Mouse (Mus musculus) hindbrain, embryonic 11.5 days (tissue): Measurements from ENCODE around the gene Fam167b. TPM values are rescaled to one million over a fixed set of nuclear protein-coding genes. Genes with fewer than 3 reads are reported as not detected.
A peak's percentile ranks its signal among the peaks of the same experiment; 100 is the strongest.

Experiments used
- ATAC-seq: fragments of 200-750 bp; cut with Nextera tagmentation; 2 replicates; pipeline ENCODE4 v1.8.0; 2017; ENCODE audit warnings: mild to moderate bottlenecking, moderate TSS enrichment, moderate library complexity; ENCODE audit not compliant: low FRiP score
- DNase-seq: peaks from one replicate; pipeline ENCODE4 v3.0.0-alpha.2; 2015; ENCODE audit warnings: low spot score
- H3K27ac ChIP-seq: fragments of 300-500 bp; sonication (generic); 2 replicates; pipeline ENCODE4 v1.5.1; 2014; ENCODE audit warnings: mild to moderate bottlenecking, low read depth, low read length
- H3K27me3 ChIP-seq: fragments of 300-500 bp; sonication (generic); 2 replicates; pipeline ENCODE4 v1.6.1; 2014; ENCODE audit warnings: mild to moderate bottlenecking, low read length, moderate library complexity, mixed read lengths; ENCODE audit not compliant: control insufficient read depth, insufficient read depth
- H3K36me3 ChIP-seq: fragments of 300-500 bp; sonication (generic); 2 replicates; pipeline ENCODE4 v1.6.1; 2014; ENCODE audit warnings: mild to moderate bottlenecking, low read length, moderate library complexity, mixed read lengths; ENCODE audit not compliant: control insufficient read depth, insufficient read depth
- H3K4me1 ChIP-seq: fragments of 300-500 bp; sonication (generic); replicated peaks from 2 replicates; pipeline ENCODE4 v1.6.1; 2014; ENCODE audit warnings: low read length, mixed read lengths; ENCODE audit not compliant: control insufficient read depth, insufficient read depth
- H3K4me2 ChIP-seq: fragments of 300-500 bp; sonication (generic); replicated peaks from 2 replicates; pipeline ENCODE4 v1.6.1; 2014; ENCODE audit warnings: mild to moderate bottlenecking, low read depth, low read length
- H3K4me3 ChIP-seq: fragments of 300-500 bp; sonication (generic); 2 replicates; pipeline ENCODE4 v1.5.1; 2014; ENCODE audit warnings: low read depth, low read length
- H3K9ac ChIP-seq: fragments of 300-500 bp; sonication (generic); 2 replicates; pipeline ENCODE4 v1.6.1; 2014; ENCODE audit warnings: low read depth, low read length
- H3K9me3 ChIP-seq: fragments of 300-500 bp; sonication (generic); 2 replicates; pipeline ENCODE4 v1.6.1; 2016; ENCODE audit warnings: low read length; ENCODE audit not compliant: control insufficient read depth
- WGBS: fragments of 180-500 bp; shearing (Covaris S2); extraction: QIAGEN DNeasy Blood & Tissue Kit; methylation state at CpG from one replicate; pipeline ENCODE4 v1.1.7; 2014; 5-methylcytosine and 5-hydroxymethylcytosine counted together
- polyA plus RNA-seq: library from polyadenylated mRNA; unstranded; fragments of >200 nt; fragmentation: Nextera tagmentation; extraction: Ambion mirVana; gene quantifications from 2 replicates; pipeline ENCODE4 v1.2.1, GENCODE M21; 2014

Fam167b gene
- polyA plus RNA-seq, 1 experiment from 2014 or later, result 1.0 TPM

DNA sequence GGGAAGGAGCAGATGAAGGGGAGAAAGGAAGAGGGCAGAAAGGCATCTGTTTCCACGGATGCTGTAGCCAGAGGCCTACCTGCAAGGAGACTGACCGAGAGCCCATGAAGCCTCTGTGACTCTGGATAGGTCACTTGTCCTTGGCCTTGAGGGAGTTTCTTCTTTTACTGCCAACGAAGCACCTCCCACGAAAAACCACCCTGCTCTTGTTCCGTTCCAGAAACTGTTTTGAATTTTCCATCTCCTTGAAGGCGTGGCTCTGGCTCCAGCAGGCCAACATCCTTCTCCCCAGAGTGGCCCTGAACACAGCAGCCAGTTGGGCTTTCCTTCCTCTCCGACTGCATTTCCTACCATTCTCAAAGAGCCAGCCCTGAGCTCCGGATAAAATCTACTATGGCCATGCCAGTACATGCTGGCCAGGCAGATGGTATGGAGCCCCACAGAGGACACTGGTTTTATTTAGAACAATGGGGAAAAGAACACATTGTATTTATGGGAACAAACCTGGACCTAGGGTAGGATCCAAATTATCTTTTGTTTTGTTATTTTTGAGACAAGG, 43.0 kb upstream of the Fam167b start:
- Histone ChIP-seq H3K27ac (no peak overlapping the region), H3K9me3 (no peaks in the 10 kb centered on the region), H3K4me1 (peaks cover 14% of the 10 kb centered on the region), H3K4me2 (no peak overlapping the region), H3K36me3 (peaks cover 2% of the 10 kb centered on the region; the same call in 1 of the 2 replicates), H3K27me3 (no peaks in the 10 kb centered on the region), H3K4me3 (no peak overlapping the region), H3K9ac (no peak overlapping the region)
- WGBS, result 85% methylated on average over 8 of the region's 8 CpGs
- ATAC-seq, result no peak
- DNase-seq, result no peak

DNA sequence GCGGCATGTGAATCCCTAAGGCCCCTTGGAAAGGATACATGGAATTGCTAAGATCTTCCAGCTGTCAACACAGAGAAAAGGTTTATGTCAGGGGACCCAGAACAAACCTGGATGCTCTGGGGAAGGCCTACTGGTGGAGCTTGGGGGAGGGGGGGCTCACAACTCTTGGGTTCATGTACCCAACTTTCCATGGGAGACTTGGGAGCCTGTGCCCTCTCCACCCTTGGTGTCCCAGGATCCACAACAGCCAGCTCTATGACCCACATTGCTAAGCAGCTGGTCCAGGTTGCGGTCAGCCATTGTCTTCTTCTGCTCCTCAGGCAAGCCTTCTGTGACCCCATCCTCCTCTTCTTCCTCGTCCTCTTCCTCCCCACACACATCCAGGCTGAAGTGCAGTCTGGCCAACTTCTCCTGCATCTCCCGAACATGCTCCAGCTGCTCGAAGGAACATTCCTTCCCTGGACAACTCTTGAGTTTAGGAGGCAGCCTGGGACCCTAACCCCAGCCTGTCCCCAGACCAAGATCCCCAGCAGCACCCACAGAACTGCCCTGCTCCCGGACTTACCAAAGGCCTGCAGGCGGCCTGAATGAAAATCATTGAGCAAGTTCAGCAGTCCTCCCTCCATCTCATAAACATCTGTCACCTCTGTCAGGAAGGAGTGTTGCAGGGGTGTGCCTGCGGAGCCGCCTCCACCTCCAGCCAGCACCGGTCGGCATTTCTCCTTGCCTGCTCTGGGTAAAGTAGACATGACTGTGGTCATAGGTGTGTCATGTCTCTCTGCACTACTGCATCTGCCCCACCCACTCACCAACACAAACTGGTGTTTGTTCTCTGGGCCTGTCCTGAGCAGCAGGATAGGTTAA, 42.3 kb upstream of the Fam167b start:
- no peak overlapping the region for H3K4me3 ChIP-seq
- no peak overlapping the region for H3K27ac ChIP-seq
- DNase-seq, result no peak
- H3K4me2 ChIP-seq, result no peak overlapping the region
- 88% methylated on average over 11 of the region's 11 CpGs for WGBS
- H3K9me3 ChIP-seq, result no peaks in the 10 kb centered on the region
- H3K36me3 ChIP-seq, result peaks cover 2% of the 10 kb centered on the region; the same call in 1 of the 2 replicates
- H3K9ac ChIP-seq, result no peak overlapping the region
- no peaks in the 10 kb centered on the region for H3K27me3 ChIP-seq
- peaks cover 14% of the 10 kb centered on the region for H3K4me1 ChIP-seq
- no peak for ATAC-seq

DNA sequence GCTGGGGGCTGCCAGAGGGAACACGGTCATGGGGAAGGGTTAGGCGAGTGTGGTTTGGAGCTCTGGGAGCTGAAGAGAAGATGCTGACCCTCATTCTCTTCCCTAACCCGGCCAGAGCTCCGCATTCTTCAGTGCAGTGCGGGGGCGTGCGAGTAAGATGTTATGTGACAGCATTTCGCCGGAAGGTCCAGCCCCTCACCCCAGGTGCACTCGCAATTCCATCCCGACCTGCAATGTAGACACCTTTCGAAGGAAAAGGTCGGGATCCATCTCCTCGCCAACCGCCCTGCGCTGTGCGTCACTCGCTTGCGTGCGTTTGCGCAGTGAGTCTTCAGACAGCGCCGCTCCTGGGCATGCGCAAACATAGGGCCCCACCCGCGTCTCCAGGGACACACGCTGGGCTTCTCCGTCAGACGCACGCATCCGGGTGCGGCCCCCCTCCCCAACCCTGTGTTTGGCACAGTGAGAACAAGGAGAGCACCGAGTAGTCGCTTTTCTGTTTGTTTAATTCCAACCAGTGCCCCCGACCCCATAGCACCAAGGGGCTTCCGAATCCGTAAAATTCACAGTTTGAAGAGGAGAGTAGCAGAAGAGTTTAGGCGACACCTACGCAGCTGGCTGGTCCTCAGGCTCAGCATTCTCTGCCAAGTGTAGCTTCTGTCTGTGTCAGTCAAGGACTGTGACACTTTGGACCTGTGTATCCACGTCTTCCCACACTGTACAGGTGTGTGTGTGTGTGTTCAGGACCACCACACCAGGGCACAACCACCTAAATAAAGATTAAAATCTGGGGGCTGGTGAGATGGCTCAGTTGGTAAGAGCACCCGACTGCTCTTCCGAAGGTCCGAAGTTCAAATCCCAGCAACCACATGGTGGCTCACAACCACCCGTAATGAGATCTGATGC, 40.7 kb upstream of the Fam167b start, which contains the start of gene Iqcc:
Iqcc (minus strand) TSS at position 314 of the 906 bp plus-strand sequence.
- H3K4me3 ChIP-seq, result peak within 1 kb of the TSS; percentile 54
- ATAC-seq, result peak; percentile 87
- peak within 1 kb of the TSS; percentile 72 for H3K27ac ChIP-seq
- H3K4me2 ChIP-seq, result peak within 1 kb of the TSS; percentile 49
- H3K27me3 ChIP-seq, result no peaks in the 10 kb centered on the region
- H3K4me1 ChIP-seq, result peaks cover 6% of the 10 kb centered on the region
- DNase-seq, result peak; percentile 94
- H3K9me3 ChIP-seq, result no peaks in the 10 kb centered on the region
- H3K9ac ChIP-seq, result peak within 1 kb of the TSS; percentile 79
- H3K36me3 ChIP-seq, result peaks cover 2% of the 10 kb centered on the region; the same call in 1 of the 2 replicates
- 4% methylated on average over 43 of the region's 44 CpGs for WGBS

DNA sequence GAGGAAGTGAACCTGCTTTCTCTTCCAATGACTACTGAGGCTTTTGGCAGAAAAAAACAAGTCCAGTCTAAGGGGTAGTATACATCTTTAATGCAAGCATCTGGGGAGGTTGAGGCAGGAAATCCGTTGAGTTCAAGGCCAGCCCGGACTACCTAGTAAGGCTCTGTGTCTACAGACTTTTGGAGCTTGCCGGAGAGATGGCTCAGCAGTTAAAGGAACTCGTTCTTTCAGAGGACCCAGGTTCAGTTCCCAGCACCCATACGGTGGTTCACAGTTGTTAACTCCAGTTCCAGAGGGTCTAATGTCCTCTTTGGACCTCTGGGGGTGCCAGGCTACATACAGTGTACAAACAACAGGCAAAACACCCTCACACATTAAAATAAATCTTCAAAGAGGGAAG, 39.7 kb upstream of the Fam167b start:
- WGBS, result 93% methylated on average over 5 of the region's 5 CpGs
- Histone ChIP-seq H3K27ac (no peak overlapping the region), H3K4me2 (peak overlapping the region; percentile 49), H3K9ac (no peak overlapping the region; the same call in 1 of the 2 replicates), H3K4me3 (peak overlapping the region; percentile 54; the same call in 1 of the 2 replicates), H3K27me3 (no peaks in the 10 kb centered on the region), H3K36me3 (peaks cover 2% of the 10 kb centered on the region; the same call in 1 of the 2 replicates), H3K9me3 (no peaks in the 10 kb centered on the region), H3K4me1 (peaks cover 6% of the 10 kb centered on the region)
- DNase-seq (no peak), ATAC-seq (no peak)

DNA sequence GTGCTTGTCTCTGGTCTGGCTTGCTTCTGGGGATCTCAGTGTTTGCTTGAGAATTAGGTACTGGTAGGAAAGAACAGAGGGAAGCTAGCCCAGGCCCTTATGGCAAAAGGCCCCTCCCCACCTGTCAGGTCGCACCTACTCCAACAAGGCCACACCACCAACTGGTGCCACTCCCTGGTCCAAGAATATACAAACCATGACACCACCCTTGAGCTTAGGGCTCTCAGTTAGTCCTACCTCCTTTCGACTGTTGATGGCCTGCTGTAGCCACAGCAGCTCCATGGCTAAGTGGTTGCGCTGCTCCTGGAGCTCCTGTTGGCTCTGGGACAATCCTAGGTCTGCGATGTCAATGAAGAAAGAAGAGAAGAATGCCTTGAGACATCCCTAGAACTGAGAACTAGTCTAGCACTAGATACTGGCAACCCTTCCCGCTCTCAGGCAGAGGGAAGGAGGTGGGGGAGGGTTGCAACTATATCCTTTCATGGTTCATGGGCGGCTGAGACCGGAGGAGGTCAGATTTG, 38.8 kb upstream of the Fam167b start:
- H3K27me3 ChIP-seq, result no peaks in the 10 kb centered on the region
- no peak for ATAC-seq
- H3K4me3 ChIP-seq, result no peak overlapping the region
- H3K36me3 ChIP-seq, result peaks cover 2% of the 10 kb centered on the region; the same call in 1 of the 2 replicates
- WGBS, result 96% methylated on average over 7 of the region's 7 CpGs
- no peak overlapping the region for H3K9ac ChIP-seq
- DNase-seq, result no peak
- H3K9me3 ChIP-seq, result no peaks in the 10 kb centered on the region
- H3K27ac ChIP-seq, result no peak overlapping the region
- H3K4me1 ChIP-seq, result peaks cover 3% of the 10 kb centered on the region; the same call in 1 of the 2 replicates
- H3K4me2 ChIP-seq, result no peak overlapping the region

DNA sequence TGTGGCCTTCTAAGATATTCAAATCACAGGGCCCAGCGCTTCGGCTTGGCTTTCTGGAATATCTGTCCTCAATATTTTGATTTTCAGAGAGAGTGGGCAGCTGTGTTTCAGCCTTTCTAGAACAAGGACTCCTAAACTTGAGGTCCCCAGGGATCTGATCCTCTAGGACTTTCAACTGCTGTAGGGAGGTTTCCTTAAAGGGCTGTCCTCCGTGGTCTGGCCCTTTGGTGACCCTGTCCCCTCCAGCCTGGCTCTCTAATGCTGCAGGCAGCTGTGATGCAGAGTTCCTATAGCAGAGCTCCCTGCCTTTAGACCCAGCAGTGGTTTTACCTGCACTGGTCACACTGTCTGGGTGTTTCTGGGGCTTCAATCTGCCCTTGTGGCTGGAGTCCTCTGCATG, 38.3 kb upstream of the Fam167b start:
- no peak for ATAC-seq
- whole genome bisulfite sequencing, result 93% methylated on average over 3 of the region's 3 CpGs
- peaks cover 3% of the 10 kb centered on the region; the same call in 1 of the 2 replicates for H3K4me1 ChIP-seq
- H3K27ac ChIP-seq, result no peak overlapping the region
- H3K27me3 ChIP-seq, result no peaks in the 10 kb centered on the region
- no peak overlapping the region for H3K9ac ChIP-seq
- DNase-seq, result no peak
- no peak overlapping the region for H3K4me3 ChIP-seq
- H3K36me3 ChIP-seq, result peaks cover 2% of the 10 kb centered on the region; the same call in 1 of the 2 replicates
- no peaks in the 10 kb centered on the region for H3K9me3 ChIP-seq
- no peak overlapping the region for H3K4me2 ChIP-seq

DNA sequence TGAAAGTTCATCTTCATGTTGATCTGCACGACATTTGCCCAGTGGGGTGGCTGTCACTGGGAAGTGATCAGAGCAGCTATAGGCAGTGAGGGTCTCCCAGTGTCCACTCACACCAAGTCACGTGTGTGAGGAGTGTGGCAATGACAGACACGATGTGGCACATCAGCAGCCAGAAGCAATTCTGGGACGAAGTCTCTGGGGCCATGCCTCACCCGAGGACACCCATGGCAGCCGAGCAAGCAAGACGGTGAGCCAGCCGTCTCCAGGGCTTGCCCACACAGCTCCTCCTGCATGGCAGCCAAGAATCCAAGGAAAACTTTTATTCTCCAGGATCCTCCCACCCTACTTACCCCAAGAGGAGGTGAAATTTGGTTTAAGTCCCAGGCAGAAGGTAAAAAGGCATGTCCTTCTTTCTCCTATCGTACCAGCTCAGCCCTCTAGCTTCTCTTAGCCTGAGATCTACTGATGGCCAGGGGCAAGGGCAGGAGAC, 37.5 kb upstream of the Fam167b start:
- WGBS, result 90% methylated on average over 9 of the region's 9 CpGs
- DNase-seq (no peak), ATAC-seq (no peak)
- peaks cover 2% of the 10 kb centered on the region; the same call in 1 of the 2 replicates for H3K36me3 ChIP-seq
- no peak overlapping the region for H3K4me2 ChIP-seq
- no peaks in the 10 kb centered on the region for H3K27me3 ChIP-seq
- H3K9me3 ChIP-seq, result no peaks in the 10 kb centered on the region
- no peak overlapping the region for H3K27ac ChIP-seq
- no peak overlapping the region for H3K9ac ChIP-seq
- no peak overlapping the region for H3K4me3 ChIP-seq
- H3K4me1 ChIP-seq, result peaks cover 3% of the 10 kb centered on the region; the same call in 1 of the 2 replicates

DNA sequence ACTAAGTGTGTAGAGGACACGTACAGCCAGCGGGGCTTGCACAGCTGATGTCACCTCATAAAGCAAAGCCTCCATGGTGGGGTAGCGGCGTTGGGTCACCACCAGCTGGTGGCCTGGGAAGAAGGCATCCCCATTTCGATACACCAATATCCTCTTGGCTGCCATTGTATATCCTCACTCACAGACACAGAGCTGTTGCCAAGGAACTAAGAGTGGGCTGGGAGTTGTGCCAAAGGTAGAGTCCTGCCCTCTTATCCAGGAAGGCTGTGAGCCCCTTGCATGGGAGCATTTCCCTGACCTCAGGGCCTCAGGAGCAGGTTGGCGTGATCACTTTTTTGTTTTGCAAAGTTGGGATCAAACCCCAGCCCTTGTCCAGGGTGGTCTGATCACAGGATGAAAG, 35.7 kb upstream of the Fam167b start, which contains the start of gene Dcdc2b:
Dcdc2b (minus strand) TSS at position 165 of the 400 bp plus-strand sequence.
- WGBS, result 90% methylated on average over 6 of the region's 6 CpGs
- no peaks in the 10 kb centered on the region for H3K9me3 ChIP-seq
- H3K27ac ChIP-seq, result no peak within 1 kb of the TSS
- DNase-seq (no peak), ATAC-seq (no peak)
- H3K4me2 ChIP-seq, result no peak within 1 kb of the TSS
- H3K9ac ChIP-seq, result no peak within 1 kb of the TSS
- no peaks in the 10 kb centered on the region for H3K27me3 ChIP-seq
- no peak within 1 kb of the TSS for H3K4me3 ChIP-seq
- peaks cover 2% of the 10 kb centered on the region; the same call in 1 of the 2 replicates for H3K36me3 ChIP-seq
- peaks cover 3% of the 10 kb centered on the region; the same call in 1 of the 2 replicates for H3K4me1 ChIP-seq
